Mouse (Mus musculus) testis, postnatal 14 days (tissue): ENCODE results near the gene Adam17.
"Not testable (repeated sequence)": the region's sequence is repeated elsewhere in the genome, so short reads cannot be mapped to it uniquely, and the experiment has no call there.

ENCODE experiments used
- DNase-seq: peaks from one replicate; pipeline ENCODE4 v3.0.0; 2021; ENCODE audit warnings: low spot score

Adam17 gene

GRCm38 (mm10) chr12:21373100-21373819 is at the start of gene Adam17:
Adam17 (minus strand) TSS chr12:21373632.
- DNase-seq, result peak; percentile 95

- DNase-seq, result no peak
These were observed 45.2 kb upstream of the Adam17 start for GRCm38 (mm10) chr12:21418621-21419131.

GRCm38 (mm10) chr12:21418083-21418482 is 44.7 kb upstream of the Adam17 start:
- no peak for DNase-seq

GRCm38 (mm10) chr12:21417100-21418070 is 44.0 kb upstream of the Adam17 start, which contains the start of gene Ywhaq:
Ywhaq (minus strand) TSS chr12:21417637.
- DNase-seq, result peak; percentile 98

- no peak for DNase-seq
These were observed 43.1 kb upstream of the Adam17 start for GRCm38 (mm10) chr12:21416506-21416905.

GRCm38 (mm10) chr12:21410620-21411019 is 37.2 kb upstream of the Adam17 start:
- no peak for DNase-seq

- no peak for DNase-seq
These were observed 36.2 kb upstream of the Adam17 start for GRCm38 (mm10) chr12:21409651-21410050.

- no peak for DNase-seq
These were observed 35.4 kb upstream of the Adam17 start for GRCm38 (mm10) chr12:21408789-21409367.

GRCm38 (mm10) chr12:21402771-21403170 is 29.3 kb upstream of the Adam17 start:
- DNase-seq, result no peak

GRCm38 (mm10) chr12:21386201-21386600 is 12.8 kb upstream of the Adam17 start:
- no peak for DNase-seq

GRCm38 (mm10) chr12:21378765-21379346 is 5.4 kb upstream of the Adam17 start:
- not testable (repeated sequence) for DNase-seq

- no peak for DNase-seq
These were observed 2.1 kb upstream of the Adam17 start for GRCm38 (mm10) chr12:21375376-21376157.

GRCm38 (mm10) chr12:21373820-21374475 is 516 bp upstream of the Adam17 start:
- DNase-seq, result no peak

- DNase-seq, result no peak
These were observed 3.3 kb downstream of the Adam17 start for GRCm38 (mm10) chr12:21370035-21370611.

GRCm38 (mm10) chr12:21369087-21369410 is 4.4 kb downstream of the Adam17 start:
- DNase-seq, result no peak

- DNase-seq, result peak; percentile 35
These were observed 4.9 kb downstream of the Adam17 start for GRCm38 (mm10) chr12:21368376-21369086.

GRCm38 (mm10) chr12:21364624-21365435 is 8.6 kb downstream of the Adam17 start:
- DNase-seq, result no peak

GRCm38 (mm10) chr12:21363195-21363594 is 10.2 kb downstream of the Adam17 start:
- no peak for DNase-seq

GRCm38 (mm10) chr12:21362686-21363085 is 10.7 kb downstream of the Adam17 start:
- DNase-seq, result no peak
